Mouse (Mus musculus) kidney, adult 2 months (tissue): Measurements from ENCODE around the gene Sfmbt1.

Source experiments
- CTCF ChIP-seq: fragments of 200-500 bp; conservative IDR thresholded peaks from 2 replicates; pipeline ENCODE4 v1.5.1; 2011; ENCODE audit warnings: low read depth, mild to moderate bottlenecking, control low read depth, low read length, moderate library complexity, mixed read lengths; ENCODE audit not compliant: insufficient read depth, insufficient read length
- POLR2A ChIP-seq: fragments of 200-500 bp; IDR thresholded peaks from one replicate; pipeline ENCODE4 v1.6.1; 2011; ENCODE audit warnings: low read depth, low read length, control low read depth

GRCm38 (mm10) chr14:30868826-30869225 lies 154.2 kb downstream of the Sfmbt1 start:
- TF ChIP-seq CTCF (no peak), POLR2A (no peak)
